Mouse (Mus musculus): ENCODE results near the gene Supt6.

The Supt6 gene

GRCm38 (mm10) chr11:78182450-78182849, 63.3 kb downstream of the Supt6 start:
- no peak for DNase-seq

- DNase-seq = peak; percentile 15
These were observed 63.9 kb downstream of the Supt6 start for GRCm38 (mm10) chr11:78181830-78182357.

DNA sequence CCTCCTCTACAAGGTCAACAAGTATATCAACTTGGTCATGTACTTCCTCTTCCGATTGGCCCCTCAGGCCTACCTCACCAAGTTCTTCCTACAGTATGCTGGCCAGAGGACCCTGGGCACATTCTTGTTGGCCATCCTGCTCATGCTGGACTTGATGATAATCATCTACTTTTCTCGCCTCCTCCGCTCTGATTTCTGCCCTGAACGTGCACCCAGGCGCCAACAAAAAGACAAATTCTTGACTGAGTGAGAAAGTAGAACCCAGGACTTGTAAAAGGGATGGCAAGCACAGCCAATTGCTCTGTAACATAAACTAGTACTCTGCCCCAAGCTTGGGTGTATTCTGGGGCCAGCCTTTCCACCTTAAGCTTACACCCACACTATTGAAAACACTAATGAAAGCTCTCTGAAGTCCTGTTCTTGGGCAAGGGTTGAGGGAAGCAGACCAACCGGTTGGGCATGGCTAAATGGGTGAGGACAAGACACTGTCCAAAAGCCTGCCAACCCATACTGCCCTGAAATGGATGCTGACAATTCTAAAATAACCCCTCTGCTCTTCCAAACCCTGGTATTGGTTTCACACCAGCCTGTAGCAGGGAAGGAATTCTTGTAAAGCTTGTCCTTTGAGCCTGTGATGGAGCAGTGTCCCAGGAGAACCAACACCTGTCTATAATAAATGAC, 65.6 kb downstream of the Supt6 start:
- peak; percentile 23 for DNase-seq

GRCm38 (mm10) chr11:78179438-78179999, 66.3 kb downstream of the Supt6 start:
- peak; percentile 8 for DNase-seq

GRCm38 (mm10) chr11:78178859-78179437, 66.8 kb downstream of the Supt6 start:
- DNase-seq = peak; percentile 72

GRCm38 (mm10) chr11:78177903-78178858, 67.6 kb downstream of the Supt6 start:
- DNase-seq = peak; percentile 89

- DNase-seq = no peak
These were observed 68.3 kb downstream of the Supt6 start for GRCm38 (mm10) chr11:78177437-78177836.

- DNase-seq = peak; percentile 30
These were observed 68.9 kb downstream of the Supt6 start for GRCm38 (mm10) chr11:78176905-78177331.

GRCm38 (mm10) chr11:78176402-78176862, 69.4 kb downstream of the Supt6 start, which contains the start of the genes Nek8 and Tlcd1:
Nek8 (minus strand) TSS chr11:78176675.
Tlcd1 (plus strand) TSS chr11:78176711.
- peak; percentile 82 for DNase-seq

GRCm38 (mm10) chr11:78175771-78176401, 69.9 kb downstream of the Supt6 start:
- peak; percentile 9 for DNase-seq

GRCm38 (mm10) chr11:78174506-78174905, 71.3 kb downstream of the Supt6 start:
- DNase-seq = no peak

- DNase-seq = peak; percentile 29
These were observed 72.9 kb downstream of the Supt6 start for GRCm38 (mm10) chr11:78172748-78173383.

- no peak for DNase-seq
These were observed 73.6 kb downstream of the Supt6 start for GRCm38 (mm10) chr11:78172034-78172747.

DNA sequence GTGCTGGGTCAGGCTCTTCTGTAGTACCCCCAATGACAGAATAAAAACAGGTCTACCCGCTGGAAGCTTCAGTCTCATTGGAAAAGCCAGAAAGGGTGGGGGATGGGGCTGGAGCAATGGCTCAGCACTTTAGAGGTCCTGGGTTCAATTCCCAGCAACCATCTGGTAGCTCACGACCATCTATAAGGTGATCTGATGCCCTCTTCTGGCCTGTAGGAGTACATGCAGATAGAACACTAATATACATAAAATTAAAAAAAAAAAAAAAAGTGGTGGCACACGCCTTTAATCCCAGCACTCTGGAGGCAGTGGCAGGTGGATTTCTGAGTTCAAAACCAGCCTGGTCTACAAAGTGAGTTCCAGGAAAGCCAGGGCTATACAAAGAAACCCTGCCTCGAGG, 74.5 kb downstream of the Supt6 start:
- no peak for DNase-seq

- no peak for DNase-seq
These were observed 75.5 kb downstream of the Supt6 start for GRCm38 (mm10) chr11:78170306-78170705.

GRCm38 (mm10) chr11:78168541-78169468, 77.0 kb downstream of the Supt6 start:
- DNase-seq = no peak

GRCm38 (mm10) chr11:78167257-78167959, 78.4 kb downstream of the Supt6 start:
- no peak for DNase-seq

DNA sequence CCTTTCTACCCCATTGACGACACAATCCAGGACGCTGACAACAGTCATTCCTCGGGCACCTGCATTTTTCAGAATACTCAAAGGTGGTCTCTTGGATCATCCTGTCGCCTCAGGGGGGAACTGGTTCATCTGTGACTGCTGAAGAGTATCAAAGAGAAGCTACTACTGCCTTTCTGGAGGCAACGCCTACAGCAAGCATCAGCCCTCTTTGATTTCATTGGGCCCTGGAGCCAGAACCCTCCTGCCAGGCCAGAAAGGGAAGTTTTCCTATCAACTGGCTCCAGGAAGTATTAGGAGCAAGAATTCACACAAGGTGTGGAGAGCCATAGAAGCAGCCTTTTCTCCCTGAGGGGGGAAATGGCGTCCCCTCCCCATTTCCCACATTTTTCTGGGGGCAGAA, 79.1 kb downstream of the Supt6 start:
- DNase-seq = no peak

- DNase-seq = peak; percentile 31
These were observed 79.6 kb downstream of the Supt6 start for GRCm38 (mm10) chr11:78166161-78166560.
